Mouse (Mus musculus): ENCODE measurements around the gene Fbxw7. TPM values are rescaled to one million over a fixed set of nuclear protein-coding genes. Genes with fewer than 3 reads are reported as not detected.

The Fbxw7 gene
- polyA plus RNA-seq (2015; fragmentation: Illumina TruSeq; extraction: RNeasy Lipid Tissue Mini Kit (QIAGEN cat#74804); ENCODE audit: insufficient read depth, low read depth, low replicate concordance) = 4.4 TPM

GRCm38 (mm10) chr3:84814762-84815381 lies at the start of gene Fbxw7:
TSS of gene Fbxw7 (plus strand) at chr3:84815268.

Other genes with a start within 250 kb of the Fbxw7 start
- 6.8 TPM for gene Arfip1, start 232.6 kb upstream of the Fbxw7 start, polyA plus RNA-seq (2015; fragmentation: Illumina TruSeq; extraction: RNeasy Lipid Tissue Mini Kit (QIAGEN cat#74804); ENCODE audit: insufficient read depth, low read depth, low replicate concordance)
- gene Tigd4, start 221.7 kb upstream of the Fbxw7 start, polyA plus RNA-seq (2015; fragmentation: Illumina TruSeq; extraction: RNeasy Lipid Tissue Mini Kit (QIAGEN cat#74804); ENCODE audit: insufficient read depth, low read depth, low replicate concordance) = not detected
- gene Tmem154, start 149.1 kb upstream of the Fbxw7 start, polyA plus RNA-seq (2015; fragmentation: Illumina TruSeq; extraction: RNeasy Lipid Tissue Mini Kit (QIAGEN cat#74804); ENCODE audit: insufficient read depth, low read depth, low replicate concordance) = 1.4 TPM

All from pancreas, adult 10 weeks (tissue).